Mouse (Mus musculus): ENCODE data around the gene Avpi1. TPM values are rescaled to one million over a fixed set of nuclear protein-coding genes. Genes with fewer than 3 reads are reported as not detected.

Gene Avpi1
- polyA plus RNA-seq, 1 experiment from 2014 or later: 29.7 TPM

DNA sequence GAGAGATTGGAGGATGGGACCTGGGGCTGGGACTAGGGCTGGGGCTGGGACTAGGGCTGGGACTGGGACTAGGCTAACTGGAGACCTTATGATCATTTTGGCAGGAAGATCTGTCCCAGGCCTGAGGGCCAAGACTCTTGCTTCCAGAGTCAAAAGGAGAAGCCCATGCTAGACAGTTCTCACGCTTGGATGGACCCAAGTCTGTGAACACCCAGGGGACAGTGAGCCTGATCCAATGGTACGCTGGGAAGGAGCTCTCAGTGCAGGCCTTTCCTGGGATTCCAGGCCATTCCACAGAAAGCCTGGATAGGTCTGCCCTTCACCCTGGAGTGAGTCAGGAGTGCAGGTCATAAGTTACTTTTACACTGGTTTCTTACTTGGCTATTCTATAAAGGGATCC is 53.8 kb downstream of the Avpi1 start:
- WGBS: 91% methylated on average over 2 of the region's 2 CpGs

More for the DNA sequence above, 53.8 kb downstream of the Avpi1 start:
- H3K4me2 ChIP-seq: no peak overlapping the region
- no peak overlapping the region for H3K9ac ChIP-seq
- H3K4me3 ChIP-seq: no peak overlapping the region
- 0 out of 2 replicates have a peak, but pooled peaks cover 3% of the 10 kb centered on the region for H3K36me3 ChIP-seq
- ATAC-seq (replicated peaks; ENCODE audit: insufficient number of reproducible peaks, insufficient read depth, low FRiP score, low read depth): no peak
- H3K4me1 ChIP-seq (replicated peaks): no peaks in the 10 kb centered on the region
- no peaks in the 10 kb centered on the region for H3K27me3 ChIP-seq
- H3K9me3 ChIP-seq (replicated peaks): no peaks in the 10 kb centered on the region
- no peak overlapping the region for H3K27ac ChIP-seq

Other genes with a start within 250 kb of the Avpi1 start
- 7.4 and 10.1 TPM in 2 replicates for gene Rrp12, start 232.9 kb downstream of the Avpi1 start, polyA plus RNA-seq (2015; fragmentation: Nextera tagmentation; extraction: Ambion mirVana)
- gene Pgam1, start 217.1 kb downstream of the Avpi1 start, polyA plus RNA-seq (2015; fragmentation: Nextera tagmentation; extraction: Ambion mirVana): 666 and 693 TPM in 2 replicates
- gene Exosc1, start 195.6 kb downstream of the Avpi1 start, polyA plus RNA-seq (2015; fragmentation: Nextera tagmentation; extraction: Ambion mirVana): 39.3 and 46.9 TPM in 2 replicates
- gene Zdhhc16, start 195.6 kb downstream of the Avpi1 start, polyA plus RNA-seq (2015; fragmentation: Nextera tagmentation; extraction: Ambion mirVana): 46.5 and 62.7 TPM in 2 replicates
- 19.7 and 22.5 TPM in 2 replicates for gene Mms19, start 147.9 kb downstream of the Avpi1 start, polyA plus RNA-seq (2015; fragmentation: Nextera tagmentation; extraction: Ambion mirVana)
- 14.6 and 18.0 TPM in 2 replicates for gene Ubtd1, start 147.3 kb downstream of the Avpi1 start, polyA plus RNA-seq (2015; fragmentation: Nextera tagmentation; extraction: Ambion mirVana)
- gene Ankrd2, start 93.1 kb downstream of the Avpi1 start, polyA plus RNA-seq (2015; fragmentation: Nextera tagmentation; extraction: Ambion mirVana): 0.25 TPM in 1 of 2 replicates, not detected in the other
- gene Hoga1, start 83.4 kb downstream of the Avpi1 start, polyA plus RNA-seq (2015; fragmentation: Nextera tagmentation; extraction: Ambion mirVana): 0.44 and 0.80 TPM in 2 replicates
- not detected in 2 replicates for gene 4933411K16Rik, start 76.8 kb downstream of the Avpi1 start, polyA plus RNA-seq (2015; fragmentation: Nextera tagmentation; extraction: Ambion mirVana)
- 10.4 and 12.6 TPM in 2 replicates for gene Morn4, start 42.7 kb downstream of the Avpi1 start, polyA plus RNA-seq (2015; fragmentation: Nextera tagmentation; extraction: Ambion mirVana)
- gene Pi4k2a, start 38.6 kb downstream of the Avpi1 start, polyA plus RNA-seq (2015; fragmentation: Nextera tagmentation; extraction: Ambion mirVana): 13.3 and 16.1 TPM in 2 replicates
- gene Marveld1, start 18.3 kb upstream of the Avpi1 start, polyA plus RNA-seq (2015; fragmentation: Nextera tagmentation; extraction: Ambion mirVana): 15.8 and 24.0 TPM in 2 replicates
- 18.4 and 26.7 TPM in 2 replicates for gene Zfyve27, start 34.9 kb upstream of the Avpi1 start, polyA plus RNA-seq (2015; fragmentation: Nextera tagmentation; extraction: Ambion mirVana)
- gene Sfrp5, start 73.2 kb upstream of the Avpi1 start, polyA plus RNA-seq (2015; fragmentation: Nextera tagmentation; extraction: Ambion mirVana): 4.1 and 4.3 TPM in 2 replicates
- 0.30 and 0.38 TPM in 2 replicates for gene Golga7b, start 118.5 kb upstream of the Avpi1 start, polyA plus RNA-seq (2015; fragmentation: Nextera tagmentation; extraction: Ambion mirVana)